Mouse (Mus musculus) heart, postnatal 0 days (tissue): ENCODE data around the gene Ppie. TPM values are rescaled to one million over a fixed set of nuclear protein-coding genes. Genes with fewer than 3 reads are reported as not detected.
"Not testable (repeated sequence)": the region's sequence is repeated elsewhere in the genome, so short reads cannot be mapped to it uniquely, and the experiment has no call there.

ENCODE experiments used
- ATAC-seq: fragments of 200-750 bp; cut with Nextera tagmentation; 2 replicates; pipeline ENCODE4 v1.8.0; 2017; ENCODE audit warnings: low read depth, moderate number of reproducible peaks, moderate library complexity; ENCODE audit not compliant: insufficient read depth
- DNase-seq: peaks from one replicate; pipeline ENCODE4 v3.0.0-alpha.2; 2016; ENCODE audit warnings: low spot score
- H3K27ac ChIP-seq: fragments of 300-500 bp; sonication (generic); 2 replicates; pipeline ENCODE4 v1.5.1; 2014; ENCODE audit warnings: low read depth, mild to moderate bottlenecking
- H3K27me3 ChIP-seq: fragments of 300-500 bp; sonication (generic); 2 replicates; pipeline ENCODE4 v1.6.1; 2014; ENCODE audit warnings: low read length, mixed read lengths; ENCODE audit not compliant: control insufficient read depth, insufficient read depth
- H3K36me3 ChIP-seq: fragments of 300-500 bp; sonication (generic); replicated peaks from 2 replicates; pipeline ENCODE4 v1.6.1; 2014; ENCODE audit warnings: low read length, mixed read lengths; ENCODE audit not compliant: control insufficient read depth, insufficient read depth
- H3K4me1 ChIP-seq: fragments of 300-500 bp; sonication (generic); 2 replicates; pipeline ENCODE4 v1.6.1; 2014; ENCODE audit warnings: antibody characterized with exemption; ENCODE audit not compliant: control insufficient read depth, insufficient read depth
- H3K4me2 ChIP-seq: fragments of 300-500 bp; sonication (generic); 2 replicates; pipeline ENCODE4 v1.6.1; 2014; ENCODE audit warnings: low read depth, mild to moderate bottlenecking, low read length, moderate library complexity
- H3K4me3 ChIP-seq: fragments of 300-500 bp; sonication (generic); 2 replicates; pipeline ENCODE4 v1.5.1; 2014; ENCODE audit warnings: low read depth, low read length
- H3K9ac ChIP-seq: fragments of 300-500 bp; sonication (generic); replicated peaks from 2 replicates; pipeline ENCODE4 v1.6.1; 2014; ENCODE audit warnings: low read depth, low read length, mixed read lengths
- H3K9me3 ChIP-seq: fragments of 300-500 bp; sonication (generic); replicated peaks from 2 replicates; pipeline ENCODE4 v1.6.1; 2016; ENCODE audit warnings: low read length; ENCODE audit not compliant: control insufficient read depth
- CTCF ChIP-seq: IDR thresholded peaks from 2 replicates; pipeline ENCODE4 v1.5.1; 2016; ENCODE audit warnings: antibody characterized with exemption, control low read depth, low read depth
- EP300 ChIP-seq: IDR thresholded peaks from 2 replicates; pipeline ENCODE4 v1.6.1; 2016; ENCODE audit warnings: antibody characterized with exemption, low read depth
- WGBS: fragments of 180-500 bp; shearing (Covaris S2); extraction: QIAGEN DNeasy Blood & Tissue Kit; methylation state at CpG from one replicate; pipeline ENCODE4 v1.1.7; 2014; 5-methylcytosine and 5-hydroxymethylcytosine counted together
- polyA plus RNA-seq: library from polyadenylated mRNA; unstranded; fragments of >200 nt; fragmentation: Nextera tagmentation; extraction: Ambion mirVana; gene quantifications from 2 replicates; pipeline ENCODE4 v1.2.1, GENCODE M21; 2015
- total RNA-seq: library from RNA; depleted of rRNA; stranded (reverse); fragments of >200 nt; gene quantifications from 2 replicates; pipeline ENCODE4 v1.2.3, GENCODE M21; 2014; ENCODE audit warnings: low replicate concordance

Gene Ppie
- total and polyA plus RNA-seq, 2 experiments from 2014 or later: 21.9 to 36.9 TPM

- ATAC-seq (no peak), DNase-seq (no peak)
- Histone ChIP-seq H3K4me1 (no peaks in the 10 kb centered on the region), H3K9ac (no peak overlapping the region), H3K27ac (no peak overlapping the region), H3K36me3 (peaks cover 62% of the 10 kb centered on the region), H3K9me3 (no peaks in the 10 kb centered on the region), H3K4me2 (no peak overlapping the region), H3K27me3 (no peaks in the 10 kb centered on the region), H3K4me3 (no peak overlapping the region)
- WGBS: 91% methylated on average over 7 of the region's 7 CpGs
- no peak for TF ChIP-seq EP300
- no peak for TF ChIP-seq CTCF
These were observed 13.1 kb downstream of the Ppie start for GRCm38 (mm10) chr4:123126626-123127025.

- Histone ChIP-seq H3K4me1 (no peaks in the 10 kb centered on the region), H3K4me2 (no peak overlapping the region), H3K4me3 (no peak overlapping the region), H3K27me3 (peaks cover 9% of the 10 kb centered on the region; the same call in 1 of the 2 replicates), H3K36me3 (peaks cover 12% of the 10 kb centered on the region), H3K9me3 (no peaks in the 10 kb centered on the region), H3K9ac (no peak overlapping the region), H3K27ac (no peak overlapping the region)
- WGBS: 82% methylated on average over 2 of the region's 2 CpGs
- ATAC-seq (no peak), DNase-seq (no peak)
- TF ChIP-seq EP300: no peak
- TF ChIP-seq CTCF: no peak
These were observed 18.5 kb downstream of the Ppie start for GRCm38 (mm10) chr4:123121286-123121685.

GRCm38 (mm10) chr4:123116640-123117039 is 23.1 kb downstream of the Ppie start:
- H3K4me1 ChIP-seq, H3K27ac ChIP-seq, ATAC-seq, H3K9me3 ChIP-seq, H3K36me3 ChIP-seq, H3K9ac ChIP-seq, H3K4me3 ChIP-seq, DNase-seq: not testable (repeated sequence)
- 22% methylated on average over 21 of the region's 42 CpGs for WGBS
- Histone ChIP-seq H3K27me3 (peaks cover 15% of the 10 kb centered on the region), H3K4me2 (peak overlapping the region; percentile 38; the same call in 1 of the 2 replicates)

GRCm38 (mm10) chr4:123116011-123116410 is 23.7 kb downstream of the Ppie start, which contains the start of gene Oxct2b:
Gene Oxct2b, plus strand, starts transcription at chr4:123116266.
- no peaks in the 10 kb centered on the region for H3K36me3 ChIP-seq
- H3K9me3 ChIP-seq: no peaks in the 10 kb centered on the region
- WGBS: 7% methylated on average over 22 of the region's 22 CpGs
- no peak within 1 kb of the TSS for H3K9ac ChIP-seq
- TF ChIP-seq EP300 (no peak), CTCF (no peak)
- ATAC-seq (no peak), DNase-seq (no peak)
- H3K27me3 ChIP-seq: peaks cover 17% of the 10 kb centered on the region
- H3K27ac ChIP-seq: no peak within 1 kb of the TSS
- peak within 1 kb of the TSS; percentile 25 for H3K4me3 ChIP-seq
- H3K4me1 ChIP-seq: no peaks in the 10 kb centered on the region
- H3K4me2 ChIP-seq: peak within 1 kb of the TSS; percentile 38; the same call in 1 of the 2 replicates

- ATAC-seq, H3K36me3 ChIP-seq, H3K4me2 ChIP-seq, H3K4me1 ChIP-seq, H3K27ac ChIP-seq, H3K9ac ChIP-seq, H3K4me3 ChIP-seq, H3K9me3 ChIP-seq, DNase-seq: not testable (repeated sequence)
- peaks cover 20% of the 10 kb centered on the region for H3K27me3 ChIP-seq
- WGBS: 83% methylated on average over 4 of the region's 4 CpGs
These were observed 25.1 kb downstream of the Ppie start for GRCm38 (mm10) chr4:123114651-123115050.

GRCm38 (mm10) chr4:123112216-123112764 is 27.5 kb downstream of the Ppie start:
- H3K27me3 ChIP-seq: peaks cover 19% of the 10 kb centered on the region
- WGBS: 67% methylated on average over 8 of the region's 8 CpGs
- H3K4me3 ChIP-seq: no peak overlapping the region
- H3K4me2 ChIP-seq: no peak overlapping the region
- 0 out of 2 replicates have a peak, but pooled peaks cover under 1% of the 10 kb centered on the region for H3K9me3 ChIP-seq
- H3K4me1 ChIP-seq: no peaks in the 10 kb centered on the region
- DNase-seq (no peak), ATAC-seq (no peak)
- TF ChIP-seq CTCF (no peak), EP300 (no peak)
- no peaks in the 10 kb centered on the region for H3K36me3 ChIP-seq
- H3K27ac ChIP-seq: no peak overlapping the region
- H3K9ac ChIP-seq: no peak overlapping the region

- not testable (repeated sequence) for H3K4me1 ChIP-seq, H3K4me2 ChIP-seq, DNase-seq, H3K9me3 ChIP-seq, H3K4me3 ChIP-seq, H3K36me3 ChIP-seq, ATAC-seq, H3K9ac ChIP-seq, H3K27ac ChIP-seq
- H3K27me3 ChIP-seq: peaks cover 23% of the 10 kb centered on the region; the same call in 1 of the 2 replicates
- WGBS: 63% methylated on average over 10 of the region's 10 CpGs
These were observed 28.3 kb downstream of the Ppie start for GRCm38 (mm10) chr4:123111275-123111983.
